In the genomic region with DNA sequence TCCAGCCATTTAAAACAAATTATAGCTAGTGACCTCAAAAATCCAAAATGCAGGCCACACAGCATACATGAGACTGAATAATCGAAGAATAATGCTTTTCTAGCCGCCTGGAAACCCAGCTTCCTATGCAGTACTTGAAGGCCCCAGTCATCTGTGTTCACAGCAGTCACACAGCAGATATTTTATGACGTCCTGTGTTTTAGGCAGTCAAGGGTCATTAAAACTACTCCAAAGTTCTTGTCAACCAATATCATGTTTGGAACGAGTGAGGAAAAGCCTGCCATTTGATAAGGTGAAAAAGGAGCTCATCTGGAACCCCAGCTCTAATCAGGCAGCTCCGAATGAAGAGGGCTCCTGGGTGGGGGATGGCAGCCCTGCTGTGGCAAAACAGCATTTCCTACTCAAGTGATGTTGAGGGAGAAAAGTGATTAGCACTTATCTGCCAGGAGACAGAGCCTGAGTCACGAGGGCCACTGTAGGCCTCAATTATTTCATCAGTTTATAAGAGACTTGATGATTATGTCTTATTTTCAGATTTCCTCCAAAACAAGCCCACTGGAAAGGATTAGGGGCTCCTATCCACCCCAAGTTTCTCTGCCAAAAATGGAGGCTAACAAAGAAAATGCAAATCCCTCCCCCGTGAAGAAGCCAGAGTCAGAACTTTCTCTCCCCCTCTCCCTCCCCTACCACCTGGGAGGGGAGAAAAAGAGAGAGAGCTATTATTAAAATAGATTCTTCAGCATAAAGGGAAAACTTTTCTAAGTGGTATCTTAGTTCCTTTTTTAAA, we compare ENCODE assay signal across 9 mouse cellular contexts. TPM values are rescaled to one million over a fixed set of nuclear protein-coding genes. Genes with fewer than 3 reads are reported as not detected.
DNase-seq lines count a peak whose midpoint lies in the region; ATAC-seq and TF ChIP-seq lines count a peak whose summit lies in the region.
"Had no signal": no experiment of that assay in that cellular context is flagged by ENCODE, and none has a peak within 500 bp of the region (broad histone marks: within the 10 kb centered on the region; RNA-seq: fewer than 3 reads in every experiment).

No protein-coding gene starts in this region.

- no peak overlapping the region for H3K4me3 ChIP-seq in kidney, adult 2 months (ENCODE audit: insufficient read depth, low read depth, low read length)
- no peak overlapping the region for H3K4me3 ChIP-seq in hindbrain, embryonic 11.5 days (ENCODE audit: low read depth, low read length)

- H3K27ac ChIP-seq in kidney, adult 2 months (ENCODE audit: insufficient read depth, low read depth, low read length), result peak overlapping the region; percentile 51; the same call in 1 of the 2 replicates
- no peak overlapping the region for H3K27ac ChIP-seq in hindbrain, embryonic 11.5 days (ENCODE audit: low read depth, low read length)

- H3K27me3 ChIP-seq in kidney, adult 2 months (replicated peaks; ENCODE audit: control insufficient read depth, insufficient read depth, low read length), result no peaks in the 10 kb centered on the region
- no peaks in the 10 kb centered on the region for H3K27me3 ChIP-seq in hindbrain, embryonic 11.5 days (ENCODE audit: control insufficient read depth, insufficient read depth, low read length)

- TF ChIP-seq CTCF in kidney, adult 2 months (conservative IDR thresholded peaks at IDR 0.05; ENCODE audit: insufficient read depth, insufficient read length, low read depth, low read length), result no peak

- 27% methylated on average over 7 of the region's 7 CpGs for WGBS in kidney, adult 2 months
- 29% methylated on average over 7 of the region's 7 CpGs for WGBS in hindbrain, embryonic 11.5 days

- no peaks in the 10 kb centered on the region for H3K9me3 ChIP-seq in hindbrain, embryonic 11.5 days (ENCODE audit: control insufficient read depth, low read length)

- no peak for DNase-seq in kidney, adult 2 months
- no peak for DNase-seq in kidney, adult 11 months
- DNase-seq in Muller cell, postnatal 12 days (ENCODE audit: inconsistent ontology term), result peak; percentile 23
- DNase-seq in hindbrain, embryonic 11.5 days (ENCODE audit: low spot score), result no peak
- DNase-seq in frontal cortex, postnatal 25 days (ENCODE audit: low spot score in 2 of 2), result no peak
- no peak for DNase-seq in adipocyte (ENCODE audit: low spot score)
- no peak for DNase-seq in urinary bladder, postnatal 25 days (ENCODE audit: low spot score)
- DNase-seq: kidney, postnatal 10 days had no signal

- no peak for TF ChIP-seq POLR2A in kidney, adult 2 months (IDR thresholded peaks at IDR 0.05; ENCODE audit: low read depth, low read length)

- no peak overlapping the region for H3K9ac ChIP-seq in hindbrain, embryonic 11.5 days (ENCODE audit: low read depth, low read length)

- no peak for ATAC-seq in hindbrain, embryonic 11.5 days (ENCODE audit: low FRiP score)
- 0 out of 2 replicates have a peak, but pooled peaks have one; percentile 0 for ATAC-seq in megakaryocyte, adult 5-6 weeks (ENCODE audit: poor library complexity, severe bottlenecking)

- H3K4me1 ChIP-seq in kidney, adult 2 months (ENCODE audit: control insufficient read depth, insufficient read depth, low read length), result peaks cover 29% of the 10 kb centered on the region
- peaks cover 2% of the 10 kb centered on the region for H3K4me1 ChIP-seq in hindbrain, embryonic 11.5 days (replicated peaks; ENCODE audit: control insufficient read depth, insufficient read depth, low read length)

- H3K4me2 ChIP-seq in hindbrain, embryonic 11.5 days (replicated peaks; ENCODE audit: low read depth, low read length), result 0 out of 2 replicates have a peak overlapping the region, but pooled peaks have one; percentile 18

- no peaks in the 10 kb centered on the region for H3K36me3 ChIP-seq in kidney, adult 2 months (ENCODE audit: control insufficient read depth, insufficient read depth, low read length)
- H3K36me3 ChIP-seq in hindbrain, embryonic 11.5 days (ENCODE audit: control insufficient read depth, insufficient read depth, low read length), result no peaks in the 10 kb centered on the region

RNA-seq across cellular contexts. Expression of a gene that starts 19.2 kb away (rescaled TPM):
- polyA plus RNA-seq in kidney, adult 2 months (2012; rRNA removed), result 7.0 and 8.2 TPM in 2 replicates
- 3.2 and 4.8 TPM in 2 replicates for polyA plus RNA-seq in hindbrain, embryonic 11.5 days (2014; fragmentation: Nextera tagmentation; extraction: Ambion mirVana)
- 40.4 and 52.3 TPM in 2 replicates for total RNA-seq in megakaryocyte, adult 5-6 weeks (2015)
- total RNA-seq in megakaryocyte, adult 5-6 weeks (2017), result 50.9 and 62.5 TPM in 2 replicates
